9 mouse cellular contexts compared by ENCODE assay signal in the genomic region with DNA sequence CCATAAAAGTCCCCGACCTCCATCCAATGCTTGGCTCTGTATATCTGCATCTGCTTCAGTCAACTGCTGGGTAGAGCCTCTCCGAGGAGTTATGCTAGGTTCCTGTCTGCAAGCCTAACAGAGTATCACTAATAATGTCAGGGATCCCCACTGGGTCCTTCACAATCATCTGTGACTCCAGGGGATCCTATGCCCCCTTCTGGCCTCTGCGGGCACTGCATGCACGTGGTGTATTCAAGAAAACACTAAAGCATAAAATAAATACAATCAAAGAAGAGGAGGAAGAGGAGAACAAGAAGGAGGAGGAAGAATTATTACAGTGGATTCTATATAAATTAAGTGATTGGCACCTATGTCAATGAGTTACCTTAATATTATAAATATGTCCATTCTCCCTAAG. TPM values are rescaled to one million over a fixed set of nuclear protein-coding genes. Genes with fewer than 3 reads are reported as not detected.
DNase-seq lines count a peak whose midpoint lies in the region.
"Had no signal": no experiment of that assay in that cellular context is flagged by ENCODE, and none has a peak within 500 bp of the region (broad histone marks: within the 10 kb centered on the region; RNA-seq: fewer than 3 reads in every experiment).

No protein-coding gene starts in this region.

- DNase-seq in gastrocnemius, postnatal 10 days, result peak; percentile 69
- DNase-seq in gastrocnemius, postnatal 4 days (ENCODE audit: low spot score in 2 of 2), result no peak
- DNase-seq in right cerebral cortex, postnatal 4 days, result peak; percentile 68
- no peak for DNase-seq in right cerebral cortex, postnatal 25 days
- peak; percentile 68 for DNase-seq in embryo, embryonic 11 days
- DNase-seq in lung, postnatal 36 days, result peak; percentile 72
- DNase-seq in MN1 (ENCODE audit: low spot score), result no peak
- no peak for DNase-seq in ovary, postnatal 10 days (ENCODE audit: low spot score)

RNA-seq across cellular contexts. Expression of gene Chrne, which starts 6.5 kb away (rescaled TPM):
- 10 to 100 TPM; 30.7 to 35.0 TPM for total RNA-seq in gastrocnemius, postnatal 10 days (2021)
- total RNA-seq in gastrocnemius, postnatal 4 days (2021), result 10 to 100 TPM; 13.8 to 21.4 TPM

RNA-seq across cellular contexts. Expression of gene 4930544D05Rik, which starts 9.8 kb away (rescaled TPM):
- not detected for total RNA-seq in gastrocnemius, postnatal 10 days (2021)
- not detected for total RNA-seq in gastrocnemius, postnatal 4 days (2021)

RNA-seq across cellular contexts. Expression of gene Gp1ba, which starts 13.4 kb away (rescaled TPM):
- total RNA-seq in gastrocnemius, postnatal 10 days (2021), result under 1 TPM; 0.12 to 0.29 TPM
- total RNA-seq in gastrocnemius, postnatal 4 days (2021), result under 1 TPM; 0.32 to 0.39 TPM
- total RNA-seq: layer of hippocampus, postnatal 25 days had no signal

RNA-seq across cellular contexts. Expression of gene Rnf167, which starts 21.6 kb away (rescaled TPM):
- 10 to 100 TPM; 41.9 to 43.7 TPM for total RNA-seq in gastrocnemius, postnatal 10 days (2021)
- 10 to 100 TPM; 43.5 to 44.0 TPM for total RNA-seq in gastrocnemius, postnatal 4 days (2021)

RNA-seq across cellular contexts. Expression of gene Slc25a11, which starts 21.8 kb away (rescaled TPM):
- total RNA-seq in gastrocnemius, postnatal 10 days (2021), result 100 to 1,000 TPM; 252 to 283 TPM
- 100 to 1,000 TPM; 222 TPM for total RNA-seq in gastrocnemius, postnatal 4 days (2021)

Comparison
In these comparisons a context has a peak if more than half of its experiments do, and no peak if none do; other contexts are left out.
1. DNase-seq: peak in gastrocnemius, postnatal 10 days (single experiment), right cerebral cortex, postnatal 4 days (single experiment), embryo, embryonic 11 days (single experiment) and lung, postnatal 36 days (single experiment); none in gastrocnemius, postnatal 4 days (0 of 2), right cerebral cortex, postnatal 25 days (single experiment), MN1 (single experiment) and ovary, postnatal 10 days (single experiment).